Mouse (Mus musculus): ENCODE measurements around the gene Lancl1. TPM values are rescaled to one million over a fixed set of nuclear protein-coding genes. Genes with fewer than 3 reads are reported as not detected.

Lancl1 gene
- polyA plus RNA-seq, 1 experiment from 2014 or later = 49.4 TPM

- no peak overlapping the region for H3K4me2 ChIP-seq (replicated peaks; ENCODE audit: low read depth)
- no peak for DNase-seq (ENCODE audit: low spot score)
- no peaks in the 10 kb centered on the region for H3K9me3 ChIP-seq (ENCODE audit: control insufficient read depth, low read length)
- WGBS = 82% methylated on average over 4 of the region's 4 CpGs
- no peak overlapping the region for H3K4me3 ChIP-seq (ENCODE audit: low read depth, low read length)
- no peak overlapping the region for H3K9ac ChIP-seq (ENCODE audit: low read length)
- H3K4me1 ChIP-seq (replicated peaks; ENCODE audit: control insufficient read depth, insufficient read depth) = no peaks in the 10 kb centered on the region
- H3K27me3 ChIP-seq (ENCODE audit: control insufficient read depth, insufficient read depth, low read length) = no peaks in the 10 kb centered on the region
- H3K36me3 ChIP-seq (ENCODE audit: control insufficient read depth, insufficient read depth, low read length) = peaks cover 8% of the 10 kb centered on the region
- no peak overlapping the region for H3K27ac ChIP-seq (replicated peaks)
- TF ChIP-seq CTCF (IDR thresholded peaks at IDR 0.05; ENCODE audit: low read depth) = no peak
- TF ChIP-seq EP300 (optimal IDR thresholded peaks at IDR 0.05) = no peak
- no peak for ATAC-seq (ENCODE audit: low FRiP score, low TSS enrichment)
These were observed 40.5 kb downstream of the Lancl1 start for GRCm38 (mm10) chr1:66998188-66998587.

GRCm38 (mm10) chr1:66996819-66997218, 41.9 kb downstream of the Lancl1 start:
- H3K27me3 ChIP-seq (ENCODE audit: control insufficient read depth, insufficient read depth, low read length) = no peaks in the 10 kb centered on the region
- ATAC-seq (ENCODE audit: low FRiP score, low TSS enrichment) = peak; percentile 97
- H3K9ac ChIP-seq (ENCODE audit: low read length) = no peak overlapping the region
- H3K36me3 ChIP-seq (ENCODE audit: control insufficient read depth, insufficient read depth, low read length) = no peaks in the 10 kb centered on the region
- WGBS = 48% methylated on average over 2 of the region's 2 CpGs
- peak overlapping the region; percentile 41; the same call in 1 of the 2 replicates for H3K27ac ChIP-seq (replicated peaks)
- no peak overlapping the region for H3K4me3 ChIP-seq (ENCODE audit: low read depth, low read length)
- no peaks in the 10 kb centered on the region for H3K9me3 ChIP-seq (ENCODE audit: control insufficient read depth, low read length)
- DNase-seq (ENCODE audit: low spot score) = no peak
- H3K4me2 ChIP-seq (replicated peaks; ENCODE audit: low read depth) = no peak overlapping the region
- H3K4me1 ChIP-seq (replicated peaks; ENCODE audit: control insufficient read depth, insufficient read depth) = no peaks in the 10 kb centered on the region
- no peak for TF ChIP-seq EP300 (optimal IDR thresholded peaks at IDR 0.05)
- no peak for TF ChIP-seq CTCF (IDR thresholded peaks at IDR 0.05; ENCODE audit: low read depth)

DNA sequence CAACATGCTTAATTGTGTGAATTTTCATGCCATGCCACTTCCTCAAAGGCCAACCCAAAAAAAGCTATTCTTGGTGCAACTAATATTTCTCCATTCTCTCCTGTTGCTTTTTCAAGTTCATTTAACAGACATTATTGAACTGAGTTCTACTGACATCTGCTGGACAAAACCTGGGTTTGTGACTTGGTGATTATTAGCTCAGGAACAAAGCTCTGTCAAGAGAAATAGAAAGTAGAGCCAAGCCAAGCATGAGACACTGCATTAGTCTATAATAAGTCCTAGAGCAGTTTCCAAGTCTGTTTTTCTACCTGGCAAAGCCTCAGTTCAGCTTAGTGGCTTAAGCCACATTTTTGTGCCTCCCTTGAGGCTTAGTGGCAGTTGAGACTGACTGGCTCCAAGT, 45.9 kb downstream of the Lancl1 start:
- Histone ChIP-seq H3K9ac (ENCODE audit: low read length) (no peak overlapping the region), H3K27me3 (ENCODE audit: control insufficient read depth, insufficient read depth, low read length) (no peaks in the 10 kb centered on the region), H3K36me3 (ENCODE audit: control insufficient read depth, insufficient read depth, low read length) (no peaks in the 10 kb centered on the region), H3K4me1 (replicated peaks; ENCODE audit: control insufficient read depth, insufficient read depth) (no peaks in the 10 kb centered on the region), H3K9me3 (ENCODE audit: control insufficient read depth, low read length) (no peaks in the 10 kb centered on the region), H3K4me3 (ENCODE audit: low read depth, low read length) (no peak overlapping the region), H3K4me2 (replicated peaks; ENCODE audit: low read depth) (no peak overlapping the region), H3K27ac (replicated peaks) (no peak overlapping the region)
- DNase-seq (ENCODE audit: low spot score) (no peak), ATAC-seq (ENCODE audit: low FRiP score, low TSS enrichment) (no peak)
- TF ChIP-seq CTCF (IDR thresholded peaks at IDR 0.05; ENCODE audit: low read depth) = peak; percentile 80
- no peak for TF ChIP-seq EP300 (optimal IDR thresholded peaks at IDR 0.05)

DNA sequence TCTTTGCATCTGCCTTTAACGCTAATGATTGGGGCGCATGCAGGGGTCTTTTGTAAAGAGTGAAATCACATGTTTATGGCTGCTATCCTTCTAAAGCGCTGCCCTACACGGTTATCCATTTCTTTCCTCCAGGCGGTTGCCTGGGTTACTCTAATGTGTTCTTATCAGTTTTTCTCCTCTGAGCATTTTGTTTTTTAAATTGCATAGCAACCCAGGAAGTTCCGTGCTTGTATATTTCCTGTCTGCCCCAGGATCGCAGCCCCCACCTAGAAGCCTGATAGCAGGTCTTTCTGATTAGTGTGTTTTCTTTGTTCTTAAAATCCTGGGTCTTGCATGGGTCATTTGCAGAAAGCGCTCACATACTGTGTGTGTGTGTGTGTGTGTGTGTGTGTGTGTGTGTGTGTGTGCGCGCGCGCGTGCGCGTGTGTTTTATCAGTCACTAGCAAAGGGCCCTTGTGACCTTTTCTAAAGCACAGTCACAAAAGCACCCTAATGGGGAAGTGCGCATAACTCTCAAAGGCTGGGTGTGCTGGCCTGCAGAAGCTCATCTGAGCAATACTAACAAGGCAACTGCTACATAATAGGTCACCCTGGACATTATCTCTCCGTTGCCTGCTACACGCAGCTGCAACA, 51.0 kb downstream of the Lancl1 start:
- peak; percentile 63 for DNase-seq (ENCODE audit: low spot score)
- Histone ChIP-seq H3K27ac (replicated peaks) (no peak overlapping the region), H3K9me3 (ENCODE audit: control insufficient read depth, low read length) (no peaks in the 10 kb centered on the region), H3K9ac (ENCODE audit: low read length) (no peak overlapping the region), H3K4me3 (ENCODE audit: low read depth, low read length) (no peak overlapping the region), H3K27me3 (ENCODE audit: control insufficient read depth, insufficient read depth, low read length) (no peaks in the 10 kb centered on the region), H3K4me2 (replicated peaks; ENCODE audit: low read depth) (0 out of 2 replicates have a peak overlapping the region, but pooled peaks have one; percentile 14), H3K36me3 (ENCODE audit: control insufficient read depth, insufficient read depth, low read length) (no peaks in the 10 kb centered on the region), H3K4me1 (replicated peaks; ENCODE audit: control insufficient read depth, insufficient read depth) (no peaks in the 10 kb centered on the region)
- WGBS = 61% methylated on average over 18 of the region's 18 CpGs
- peak; percentile 68; the same call in 1 of the 2 replicates for ATAC-seq (ENCODE audit: low FRiP score, low TSS enrichment)
- TF ChIP-seq EP300 (optimal IDR thresholded peaks at IDR 0.05) (no peak), CTCF (IDR thresholded peaks at IDR 0.05; ENCODE audit: low read depth) (no peak)

DNA sequence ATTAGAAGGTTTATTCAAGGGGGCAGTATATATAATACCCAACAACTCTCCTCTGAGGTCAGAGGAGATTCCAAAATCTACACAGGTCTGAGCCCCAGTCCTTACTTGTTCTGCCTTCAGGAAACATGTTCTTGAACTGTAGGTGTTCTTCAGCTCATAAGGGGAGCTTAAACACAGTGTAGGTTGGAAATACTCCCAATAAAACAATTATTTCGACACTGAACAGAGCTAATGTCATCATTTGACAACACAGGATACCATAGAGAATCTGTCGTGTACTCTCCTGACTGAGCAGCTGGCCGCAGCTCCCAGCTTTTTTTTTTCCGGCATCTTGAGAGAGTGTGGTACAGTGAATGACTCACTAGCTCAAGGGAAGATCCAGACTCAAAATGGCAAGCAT, 52.8 kb downstream of the Lancl1 start:
- no peaks in the 10 kb centered on the region for H3K9me3 ChIP-seq (ENCODE audit: control insufficient read depth, low read length)
- 58% methylated on average over 4 of the region's 4 CpGs for WGBS
- no peak for ATAC-seq (ENCODE audit: low FRiP score, low TSS enrichment)

DNA sequence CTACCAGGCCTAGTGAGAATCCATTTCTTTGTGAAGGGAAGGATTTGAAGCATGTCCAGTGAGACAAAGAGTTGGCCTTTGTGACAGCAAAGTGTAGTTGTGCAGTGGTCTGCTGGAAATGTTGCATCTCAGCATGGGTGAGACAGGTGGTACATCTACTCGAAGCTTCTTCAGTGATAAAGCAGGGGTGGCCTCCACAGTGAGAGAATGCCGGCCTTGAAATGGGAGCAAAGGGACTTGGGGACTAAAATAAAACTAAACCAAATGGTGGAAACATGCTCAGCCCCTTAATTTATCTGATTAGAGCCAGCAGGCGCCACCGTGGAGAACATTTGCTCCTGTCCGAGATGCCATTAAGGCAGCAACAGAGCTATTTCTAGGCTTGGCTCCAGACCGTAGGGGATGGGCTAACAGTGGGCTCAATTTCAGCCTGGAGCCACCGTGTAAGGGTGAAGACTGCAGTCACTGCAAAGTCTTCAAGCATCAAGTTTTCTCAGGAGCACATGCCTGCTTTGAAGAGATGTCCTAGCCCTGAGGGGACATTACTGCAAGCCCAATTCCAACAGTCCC, 53.5 kb downstream of the Lancl1 start:
- Histone ChIP-seq H3K27me3 (ENCODE audit: control insufficient read depth, insufficient read depth, low read length) (no peaks in the 10 kb centered on the region), H3K4me1 (replicated peaks; ENCODE audit: control insufficient read depth, insufficient read depth) (no peaks in the 10 kb centered on the region), H3K4me2 (replicated peaks; ENCODE audit: low read depth) (no peak overlapping the region), H3K27ac (replicated peaks) (no peak overlapping the region), H3K9ac (ENCODE audit: low read length) (no peak overlapping the region), H3K36me3 (ENCODE audit: control insufficient read depth, insufficient read depth, low read length) (no peaks in the 10 kb centered on the region), H3K9me3 (ENCODE audit: control insufficient read depth, low read length) (no peaks in the 10 kb centered on the region), H3K4me3 (ENCODE audit: low read depth, low read length) (no peak overlapping the region)
- DNase-seq (ENCODE audit: low spot score) = no peak
- WGBS = 57% methylated on average over 7 of the region's 7 CpGs
- no peak for TF ChIP-seq CTCF (IDR thresholded peaks at IDR 0.05; ENCODE audit: low read depth)
- no peak for TF ChIP-seq EP300 (optimal IDR thresholded peaks at IDR 0.05)
- ATAC-seq (ENCODE audit: low FRiP score, low TSS enrichment) = no peak

More for the DNA sequence above, 52.8 kb downstream of the Lancl1 start:
- no peak overlapping the region for H3K4me2 ChIP-seq (replicated peaks; ENCODE audit: low read depth)
- DNase-seq (ENCODE audit: low spot score) = no peak
- H3K9ac ChIP-seq (ENCODE audit: low read length) = no peak overlapping the region
- H3K27me3 ChIP-seq (ENCODE audit: control insufficient read depth, insufficient read depth, low read length) = no peaks in the 10 kb centered on the region
- H3K27ac ChIP-seq (replicated peaks) = no peak overlapping the region
- TF ChIP-seq CTCF (IDR thresholded peaks at IDR 0.05; ENCODE audit: low read depth) = no peak
- TF ChIP-seq EP300 (optimal IDR thresholded peaks at IDR 0.05) = no peak
- H3K36me3 ChIP-seq (ENCODE audit: control insufficient read depth, insufficient read depth, low read length) = no peaks in the 10 kb centered on the region
- no peaks in the 10 kb centered on the region for H3K4me1 ChIP-seq (replicated peaks; ENCODE audit: control insufficient read depth, insufficient read depth)
- H3K4me3 ChIP-seq (ENCODE audit: low read depth, low read length) = no peak overlapping the region
